Mouse (Mus musculus) forebrain, postnatal 0 days (tissue): ENCODE data around the gene Cyp2u1. TPM values are rescaled to one million over a fixed set of nuclear protein-coding genes. Genes with fewer than 3 reads are reported as not detected.

Source experiments
- ATAC-seq: fragments of 200-750 bp; cut with Nextera tagmentation; 2 replicates; pipeline ENCODE4 v1.8.0; 2017; ENCODE audit warnings: mild to moderate bottlenecking, moderate library complexity
- DNase-seq: peaks from one replicate; pipeline ENCODE4 v3.0.0-alpha.2; 2015
- H3K27ac ChIP-seq: fragments of 300-500 bp; sonication (generic); 2 replicates; pipeline ENCODE4 v1.5.1; 2014; ENCODE audit warnings: low read depth, mild to moderate bottlenecking, antibody characterized with exemption, low read length, moderate library complexity, mixed read lengths
- H3K27me3 ChIP-seq: fragments of 300-500 bp; sonication (generic); 2 replicates; pipeline ENCODE4 v1.6.1; 2014; ENCODE audit warnings: mild to moderate bottlenecking, low read length, mixed read lengths; ENCODE audit not compliant: insufficient read depth
- H3K36me3 ChIP-seq: fragments of 300-500 bp; sonication (generic); 2 replicates; pipeline ENCODE4 v1.6.1; 2014; ENCODE audit warnings: mild to moderate bottlenecking, moderate library complexity; ENCODE audit not compliant: insufficient read depth
- H3K4me1 ChIP-seq: fragments of 300-500 bp; sonication (generic); 2 replicates; pipeline ENCODE4 v1.6.1; 2014; ENCODE audit warnings: antibody characterized with exemption; ENCODE audit not compliant: insufficient read depth
- H3K4me2 ChIP-seq: fragments of 300-500 bp; sonication (generic); 2 replicates; pipeline ENCODE4 v1.6.1; 2014; ENCODE audit warnings: low read depth, mild to moderate bottlenecking, moderate library complexity
- H3K4me3 ChIP-seq: fragments of 300-500 bp; sonication (generic); 2 replicates; pipeline ENCODE4 v1.5.1; 2014; ENCODE audit warnings: low read depth, low read length, mixed read lengths
- H3K9ac ChIP-seq: fragments of 300-500 bp; sonication (generic); 2 replicates; pipeline ENCODE4 v1.6.1; 2014; ENCODE audit warnings: mild to moderate bottlenecking
- H3K9me3 ChIP-seq: fragments of 300-500 bp; sonication (generic); 2 replicates; pipeline ENCODE4 v1.6.1; 2016; ENCODE audit warnings: low read length
- CTCF ChIP-seq: sonication (generic); IDR thresholded peaks from 2 replicates; pipeline ENCODE4 v1.5.1; 2016; ENCODE audit warnings: antibody characterized with exemption, control low read depth, low read depth
- WGBS: fragments of 180-500 bp; shearing (Covaris S2); extraction: QIAGEN DNeasy Blood & Tissue Kit; methylation state at CpG from one replicate; pipeline ENCODE4 v1.1.7; 2014; 5-methylcytosine and 5-hydroxymethylcytosine counted together
- polyA plus RNA-seq: library from polyadenylated mRNA; unstranded; fragments of >200 nt; fragmentation: Nextera tagmentation; extraction: Ambion mirVana; gene quantifications from 2 replicates; pipeline ENCODE4 v1.2.1, GENCODE M21; 2015
- total RNA-seq: library from RNA; depleted of rRNA; stranded (reverse); fragments of >200 nt; gene quantifications from 2 replicates; pipeline ENCODE4 v1.2.3, GENCODE M21; 2014

Cyp2u1 gene
- total and polyA plus RNA-seq, 2 experiments from 2014 or later, result 11.0 to 14.7 TPM

DNA sequence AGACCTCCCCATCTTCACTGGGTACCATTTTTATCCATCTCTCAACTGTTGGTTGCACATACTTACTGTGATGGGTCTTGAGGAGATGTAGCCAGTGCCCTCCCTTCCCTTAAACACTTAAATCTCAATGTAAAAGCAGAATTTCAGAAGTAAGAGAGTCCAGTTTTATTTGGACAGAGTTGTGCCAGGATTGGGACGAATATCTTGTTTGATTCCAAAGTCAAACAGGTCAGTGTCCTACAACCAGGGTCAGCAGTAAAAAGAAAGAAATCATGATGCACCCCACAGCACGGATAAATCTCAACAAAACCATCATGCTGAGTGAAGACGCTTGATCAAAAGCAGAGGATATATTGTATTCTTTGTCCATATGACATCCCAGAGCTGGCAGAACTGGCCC lies 4.8 kb upstream of the Cyp2u1 start:
- no peak overlapping the region for H3K9ac ChIP-seq
- no peak overlapping the region for H3K4me3 ChIP-seq
- TF ChIP-seq CTCF, result no peak
- no peaks in the 10 kb centered on the region for H3K9me3 ChIP-seq
- no peak for ATAC-seq
- DNase-seq, result no peak
- H3K27me3 ChIP-seq, result no peaks in the 10 kb centered on the region
- no peak overlapping the region for H3K27ac ChIP-seq
- WGBS, result 89% methylated on average over 3 of the region's 3 CpGs
- no peaks in the 10 kb centered on the region for H3K4me1 ChIP-seq
- H3K36me3 ChIP-seq, result no peaks in the 10 kb centered on the region
- H3K4me2 ChIP-seq, result no peak overlapping the region

DNA sequence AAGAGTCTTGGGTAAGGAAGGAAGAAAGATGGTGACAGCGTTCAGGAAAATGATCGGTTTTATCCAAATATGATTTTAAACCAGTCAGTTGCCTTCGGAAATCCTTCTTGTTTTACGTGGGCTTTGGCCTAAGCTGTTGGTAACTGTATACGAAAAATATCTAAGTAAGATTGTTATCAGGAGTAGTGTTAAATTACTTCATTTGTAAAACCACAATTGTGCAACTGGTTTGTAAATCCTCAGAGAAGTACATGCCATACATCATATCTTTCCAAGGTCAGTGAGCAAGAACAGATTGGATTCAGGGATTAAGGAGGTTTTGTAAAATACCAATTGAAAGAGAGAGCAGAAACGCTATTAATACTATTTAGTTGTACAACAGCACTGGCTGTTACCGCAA lies 3.2 kb upstream of the Cyp2u1 start:
- no peaks in the 10 kb centered on the region for H3K27me3 ChIP-seq
- no peaks in the 10 kb centered on the region for H3K36me3 ChIP-seq
- no peaks in the 10 kb centered on the region for H3K9me3 ChIP-seq
- H3K9ac ChIP-seq, result no peak overlapping the region
- no peak overlapping the region for H3K4me2 ChIP-seq
- no peak for TF ChIP-seq CTCF
- DNase-seq, result no peak
- H3K27ac ChIP-seq, result no peak overlapping the region
- no peak overlapping the region for H3K4me3 ChIP-seq
- H3K4me1 ChIP-seq, result no peaks in the 10 kb centered on the region
- no peak for ATAC-seq
- WGBS, result 87% methylated on average over 7 of the region's 7 CpGs

GRCm38 (mm10) chr3:131303320-131303714 lies 290 bp upstream of the Cyp2u1 start:
- Histone ChIP-seq H3K4me2 (peak overlapping the region; percentile 86), H3K36me3 (no peaks in the 10 kb centered on the region), H3K27me3 (no peaks in the 10 kb centered on the region), H3K4me3 (peak overlapping the region; percentile 61), H3K9me3 (no peaks in the 10 kb centered on the region), H3K9ac (peak overlapping the region; percentile 70), H3K27ac (no peak overlapping the region), H3K4me1 (no peaks in the 10 kb centered on the region)
- ATAC-seq, result no peak
- WGBS, result 19% methylated on average over 5 of the region's 5 CpGs
- TF ChIP-seq CTCF, result no peak
- DNase-seq, result no peak

DNA sequence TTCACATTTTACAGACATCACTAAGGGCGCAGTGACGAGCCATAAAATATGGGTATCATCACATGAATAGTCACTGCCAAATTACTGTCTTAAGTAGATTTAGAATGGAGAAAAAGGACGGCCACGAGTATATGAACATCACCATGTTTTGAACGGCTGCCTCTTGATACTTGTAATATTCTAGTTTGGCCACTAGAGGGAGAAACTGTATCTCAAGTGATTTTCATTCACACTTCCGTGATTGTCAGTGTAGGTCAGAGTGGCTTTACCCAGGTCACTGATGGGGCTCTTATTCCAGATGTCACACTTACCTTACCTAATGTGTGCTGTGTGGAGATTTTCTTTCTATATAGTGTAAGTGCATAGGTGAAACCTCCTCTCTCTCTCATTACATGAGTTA lies 3.1 kb downstream of the Cyp2u1 start:
- Histone ChIP-seq H3K27ac (no peak overlapping the region), H3K4me3 (no peak overlapping the region), H3K4me2 (no peak overlapping the region), H3K9me3 (no peaks in the 10 kb centered on the region), H3K9ac (no peak overlapping the region), H3K27me3 (no peaks in the 10 kb centered on the region), H3K36me3 (peaks cover 20% of the 10 kb centered on the region; the same call in 1 of the 2 replicates), H3K4me1 (no peaks in the 10 kb centered on the region)
- DNase-seq (peak; percentile 68), ATAC-seq (no peak)
- peak; percentile 81 for TF ChIP-seq CTCF
- 7% methylated on average over 6 of the region's 6 CpGs for WGBS

DNA sequence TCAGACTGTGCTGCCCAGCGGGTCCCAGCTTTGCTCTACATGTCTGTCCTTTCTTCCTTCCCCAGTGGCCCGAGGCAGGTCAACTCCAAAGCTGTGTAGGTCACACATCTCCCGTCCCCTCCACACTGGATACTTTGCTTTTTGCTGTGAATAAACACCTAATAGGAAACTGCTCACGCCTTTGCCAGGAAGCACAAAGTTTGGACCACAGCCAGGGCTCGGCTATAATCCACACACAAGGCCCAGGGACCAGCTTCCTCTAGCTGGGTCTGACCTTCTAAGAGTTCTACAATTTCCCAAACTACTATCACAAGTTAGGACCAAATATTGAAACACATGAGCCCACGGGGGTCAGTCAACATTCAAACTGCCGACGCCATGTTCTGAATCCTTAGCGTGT lies 3.9 kb downstream of the Cyp2u1 start:
- Histone ChIP-seq H3K9ac (no peak overlapping the region), H3K4me2 (no peak overlapping the region), H3K36me3 (peaks cover 20% of the 10 kb centered on the region; the same call in 1 of the 2 replicates), H3K4me1 (no peaks in the 10 kb centered on the region), H3K27ac (no peak overlapping the region), H3K27me3 (no peaks in the 10 kb centered on the region), H3K9me3 (no peaks in the 10 kb centered on the region), H3K4me3 (no peak overlapping the region)
- ATAC-seq, result no peak
- TF ChIP-seq CTCF, result no peak
- WGBS, result 79% methylated on average over 9 of the region's 9 CpGs
- DNase-seq, result no peak

GRCm38 (mm10) chr3:131296893-131297292 lies 6.1 kb downstream of the Cyp2u1 start:
- Histone ChIP-seq H3K4me3 (no peak overlapping the region), H3K4me2 (no peak overlapping the region), H3K9me3 (no peaks in the 10 kb centered on the region), H3K4me1 (no peaks in the 10 kb centered on the region), H3K36me3 (peaks cover 20% of the 10 kb centered on the region), H3K9ac (no peak overlapping the region), H3K27me3 (no peaks in the 10 kb centered on the region), H3K27ac (no peak overlapping the region)
- ATAC-seq (no peak), DNase-seq (no peak)
- 91% methylated on average over 7 of the region's 7 CpGs for WGBS
- TF ChIP-seq CTCF, result no peak

DNA sequence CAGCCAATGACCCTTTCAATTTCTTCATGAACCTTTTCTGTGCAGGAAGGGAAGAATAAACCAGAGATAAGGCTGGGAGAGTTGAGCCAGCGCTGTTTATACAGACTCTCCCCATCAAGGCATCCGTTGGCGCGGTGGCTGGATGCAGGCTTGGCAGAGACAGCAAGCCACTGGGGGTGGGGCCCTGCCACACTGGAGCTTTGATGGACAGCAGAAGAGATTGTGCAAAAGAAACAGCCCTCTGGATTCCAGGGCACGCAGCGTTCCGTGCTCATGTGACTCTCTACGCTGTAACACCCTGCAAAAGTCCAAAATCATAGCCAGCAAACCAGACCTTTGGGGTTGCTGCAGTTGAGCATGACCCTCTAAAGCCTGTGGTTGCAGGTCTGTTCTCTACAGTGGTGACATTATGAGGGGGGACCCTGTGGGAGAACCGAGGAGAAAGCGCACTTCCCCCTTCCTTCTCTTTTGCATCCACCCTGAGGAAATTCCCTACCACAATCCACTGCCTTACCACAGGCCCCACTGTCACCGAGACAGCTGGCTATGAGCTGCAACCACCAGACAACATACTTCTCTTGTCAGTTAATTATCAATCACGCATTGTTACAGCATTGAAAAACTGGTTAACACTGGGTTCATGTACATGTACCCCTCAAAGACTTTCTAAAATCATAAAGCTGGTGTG lies 7.4 kb downstream of the Cyp2u1 start:
- Histone ChIP-seq H3K36me3 (peaks cover 27% of the 10 kb centered on the region), H3K27me3 (no peaks in the 10 kb centered on the region), H3K9ac (no peak overlapping the region), H3K9me3 (no peaks in the 10 kb centered on the region), H3K4me3 (no peak overlapping the region), H3K4me2 (no peak overlapping the region), H3K4me1 (no peaks in the 10 kb centered on the region), H3K27ac (no peak overlapping the region)
- TF ChIP-seq CTCF, result no peak
- no peak for ATAC-seq
- no peak for DNase-seq
- 92% methylated on average over 12 of the region's 12 CpGs for WGBS
